26 mouse cellular contexts compared by ENCODE assay signal in genomic region chr11:75242710-75243255, GRCm38 (mm10). TPM values are rescaled to one million over a fixed set of nuclear protein-coding genes. Genes with fewer than 3 reads are reported as not detected.
A peak's percentile ranks its signal among the peaks of the same experiment; 100 is the strongest.
DNase-seq lines count a peak whose midpoint lies in the region; ATAC-seq lines count a peak whose summit lies in the region.
"Had no signal": no experiment of that assay in that cellular context is flagged by ENCODE, and none has a peak within 500 bp of the region (broad histone marks: within the 10 kb centered on the region; RNA-seq: fewer than 3 reads in every experiment).

No protein-coding gene starts in this region.

- peak; percentile 84 for ATAC-seq in frontal cortex, adult (ENCODE audit: low TSS enrichment)
- no peak for ATAC-seq in heart, embryonic 14.5 days (ENCODE audit: insufficient number of reproducible peaks, insufficient read depth, low FRiP score, low read depth)
- no peak for ATAC-seq in heart, embryonic 11.5 days (replicated peaks; ENCODE audit: insufficient number of reproducible peaks, low FRiP score, low TSS enrichment)
- ATAC-seq: activated CD4-positive, CD25-positive, alpha-beta regulatory T cell, adult 4 months; forebrain, embryonic 13.5 days; intestine, embryonic 16.5 days had no signal

- H3K27ac ChIP-seq in heart, embryonic 14.5 days (replicated peaks in 1 of 2; ENCODE audit: control insufficient read depth in 1 of 2, insufficient read depth in 1 of 2, low read depth in 2 of 2, low read length in 2 of 2) = peak overlapping the region; percentile 50 to 56; a peak in 3 of 4 replicates
- no peak overlapping the region for H3K27ac ChIP-seq in heart, embryonic 11.5 days (ENCODE audit: low read depth, low read length)
- H3K27ac ChIP-seq: embryonic facial prominence, embryonic 10.5 days; embryonic facial prominence, embryonic 15.5 days; forebrain, embryonic 13.5 days; hindbrain, embryonic 13.5 days; kidney, postnatal 0 days; left cerebral cortex, adult 2 months; limb, embryonic 13.5 days; lung, embryonic 15.5 days; midbrain, embryonic 12.5 days had no signal

- H3K4me3 ChIP-seq in heart, embryonic 14.5 days (ENCODE audit: control insufficient read depth in 1 of 2, insufficient read depth in 1 of 2, low read depth in 1 of 2, low read length in 2 of 2) = no peak overlapping the region
- H3K4me3 ChIP-seq in heart, embryonic 11.5 days (ENCODE audit: low read depth, low read length) = no peak overlapping the region
- H3K4me3 ChIP-seq: embryonic facial prominence, embryonic 10.5 days; embryonic facial prominence, embryonic 15.5 days; forebrain, embryonic 13.5 days; hindbrain, embryonic 13.5 days; left cerebral cortex, adult 2 months; limb, embryonic 13.5 days; lung, embryonic 15.5 days; midbrain, embryonic 12.5 days had no signal

- H3K9ac ChIP-seq in heart, embryonic 14.5 days (ENCODE audit: low read length) = no peak overlapping the region
- no peak overlapping the region for H3K9ac ChIP-seq in heart, embryonic 11.5 days (ENCODE audit: low read depth, low read length)
- H3K9ac ChIP-seq: embryonic facial prominence, embryonic 15.5 days; forebrain, embryonic 13.5 days; hindbrain, embryonic 13.5 days; limb, embryonic 13.5 days; lung, embryonic 15.5 days; midbrain, embryonic 12.5 days had no signal

- H3K9me3 ChIP-seq in heart, embryonic 14.5 days (ENCODE audit: control insufficient read depth, low read length) = no peaks in the 10 kb centered on the region
- no peaks in the 10 kb centered on the region for H3K9me3 ChIP-seq in heart, embryonic 11.5 days (replicated peaks; ENCODE audit: control insufficient read depth, low read length)
- H3K9me3 ChIP-seq: embryonic facial prominence, embryonic 10.5 days; embryonic facial prominence, embryonic 15.5 days; forebrain, embryonic 13.5 days; hindbrain, embryonic 13.5 days; limb, embryonic 13.5 days; lung, embryonic 15.5 days; midbrain, embryonic 12.5 days had no signal

- DNase-seq in frontal cortex, postnatal 25 days (ENCODE audit: low spot score in 2 of 2) = no peak
- peak; percentile 19 for DNase-seq in layer of hippocampus, adult 9-11 months
- DNase-seq in layer of hippocampus, adult 8-10 months (ENCODE audit: low spot score in 2 of 2) = no peak
- DNase-seq in spleen, postnatal 14 days (ENCODE audit: low spot score in 2 of 2) = no peak
- DNase-seq: adrenal gland, adult 2 months; adrenal gland, postnatal 36 days; cerebellum, adult 8-10 months; gastrocnemius, postnatal 25 days; heart, postnatal 4 days; kidney, adult 8-10 months; kidney, postnatal 4 days had no signal

- H3K4me1 ChIP-seq in heart, embryonic 14.5 days (ENCODE audit: control insufficient read depth in 2 of 2, insufficient read depth in 2 of 2, low read length in 2 of 2) = peaks cover 43 to 64% of the 10 kb centered on the region in 2 experiments
- peaks cover 38% of the 10 kb centered on the region for H3K4me1 ChIP-seq in heart, embryonic 11.5 days (ENCODE audit: control insufficient read depth, insufficient read depth, low read length)

- no peaks in the 10 kb centered on the region for H3K36me3 ChIP-seq in heart, embryonic 14.5 days (ENCODE audit: control insufficient read depth, insufficient read depth, low read length)
- no peaks in the 10 kb centered on the region for H3K36me3 ChIP-seq in heart, embryonic 11.5 days (ENCODE audit: control insufficient read depth, insufficient read depth, low read length)
- H3K36me3 ChIP-seq: embryonic facial prominence, embryonic 10.5 days; embryonic facial prominence, embryonic 15.5 days; hindbrain, embryonic 13.5 days; limb, embryonic 13.5 days; lung, embryonic 15.5 days; midbrain, embryonic 12.5 days had no signal

- H3K4me2 ChIP-seq in heart, embryonic 14.5 days (ENCODE audit: low read length) = no peak overlapping the region
- no peak overlapping the region for H3K4me2 ChIP-seq in heart, embryonic 11.5 days
- H3K4me2 ChIP-seq: embryonic facial prominence, embryonic 15.5 days; forebrain, embryonic 13.5 days; hindbrain, embryonic 13.5 days; limb, embryonic 13.5 days; liver, embryonic 11.5 days; lung, embryonic 15.5 days; midbrain, embryonic 12.5 days had no signal

- no peaks in the 10 kb centered on the region for H3K27me3 ChIP-seq in heart, embryonic 14.5 days (ENCODE audit: control insufficient read depth, insufficient read depth, low read length)
- H3K27me3 ChIP-seq in heart, embryonic 11.5 days (ENCODE audit: control insufficient read depth, insufficient read depth, low read length) = no peaks in the 10 kb centered on the region
- H3K27me3 ChIP-seq: embryonic facial prominence, embryonic 15.5 days; forebrain, embryonic 13.5 days; hindbrain, embryonic 13.5 days; limb, embryonic 13.5 days; lung, embryonic 15.5 days; midbrain, embryonic 12.5 days had no signal

- 67% methylated on average over 9 of the region's 9 CpGs for WGBS in heart, embryonic 14.5 days
- 76% methylated on average over 9 of the region's 9 CpGs for WGBS in heart, embryonic 11.5 days (ENCODE audit: insufficient replicate concordance)

RNA-seq across cellular contexts. Expression of gene Rtn4rl1, which starts 49.2 kb away (rescaled TPM):
- 17.0 and 17.3 TPM in 2 replicates for polyA plus RNA-seq in heart, embryonic 14.5 days (2014; fragmentation: Nextera tagmentation; extraction: Ambion mirVana)
- 12.7 and 16.8 TPM in 2 replicates for polyA plus RNA-seq in heart, embryonic 11.5 days (2014; fragmentation: Nextera tagmentation; extraction: Ambion mirVana)
- 100 to 1,000 TPM in 2 of 4 experiments, 10 to 100 TPM in 2; 80.7 to 110 (median 97.3) TPM for total RNA-seq in layer of hippocampus, adult 8-10 months (2022)

RNA-seq across cellular contexts. Expression of gene Dph1, which starts 51.7 kb away (rescaled TPM):
- polyA plus RNA-seq in heart, embryonic 14.5 days (2014; fragmentation: Nextera tagmentation; extraction: Ambion mirVana) = 23.1 and 23.7 TPM in 2 replicates
- polyA plus RNA-seq in heart, embryonic 11.5 days (2014; fragmentation: Nextera tagmentation; extraction: Ambion mirVana) = 16.5 and 21.0 TPM in 2 replicates
- 10 to 100 TPM; 28.9 to 38.6 (median 30.9) TPM for total RNA-seq in layer of hippocampus, adult 8-10 months (2022)
